Mouse (Mus musculus) CH12.LX (cell line): ENCODE measurements around the gene Slc28a1. TPM values are rescaled to one million over a fixed set of nuclear protein-coding genes. Genes with fewer than 3 reads are reported as not detected.

Experiments
- DNase-seq: peaks from one replicate; pipeline ENCODE4 v3.0.0-alpha.2; 2013; ENCODE audit errors: extremely low read depth
- H3K27ac ChIP-seq: 2 replicates; pipeline ENCODE4 v1.5.1; 2012; ENCODE audit warnings: low read depth, mild to moderate bottlenecking, control low read depth, moderate library complexity; ENCODE audit not compliant: insufficient read depth
- H3K27me3 ChIP-seq: replicated peaks from 2 replicates; pipeline ENCODE3; 2012; ENCODE audit warnings: inconsistent platforms
- H3K36me3 ChIP-seq, 2 experiments: replicated peaks in 1 of 2; 2 replicates each; pipeline versions ENCODE3 to v1.6.1; 2012; ENCODE audit warnings: inconsistent platforms in 1 of 2, low read length in 1 of 2, mild to moderate bottlenecking in 1 of 2, mixed read lengths in 1 of 2, moderate library complexity in 1 of 2; ENCODE audit not compliant: control insufficient read depth in 1 of 2, insufficient read depth in 1 of 2
- H3K4me1 ChIP-seq, 2 experiments: 2 replicates each; pipeline ENCODE4 v1.6.1; 2012; ENCODE audit warnings: inconsistent platforms in 1 of 2, moderate library complexity in 1 of 2; ENCODE audit not compliant: insufficient read depth in 2 of 2, control insufficient read depth in 1 of 2
- H3K4me2 ChIP-seq: 2 replicates; pipeline ENCODE4 v1.6.1; 2012; ENCODE audit warnings: low read depth, mild to moderate bottlenecking, control low read depth; ENCODE audit not compliant: poor library complexity, insufficient read depth, severe bottlenecking
- H3K4me3 ChIP-seq, 3 experiments: fragments of 150-350 bp in 1 of 3; sonication (generic) in 1 of 3; replicated peaks in 1 of 3; 2 replicates each; pipeline versions ENCODE3 to v1.5.1; 2011 to 2012; ENCODE audit warnings: low read depth in 2 of 3, low read length in 2 of 3, mild to moderate bottlenecking in 2 of 3, moderate library complexity in 2 of 3, control low read depth in 1 of 3, improper control_type of control experiment in 1 of 3, inconsistent platforms in 1 of 3, mixed read lengths in 1 of 3; ENCODE audit not compliant: poor library complexity in 1 of 3
- H3K79me2 ChIP-seq: replicated peaks from 2 replicates; pipeline ENCODE4 v1.6.1; 2012; ENCODE audit warnings: mild to moderate bottlenecking, moderate library complexity; ENCODE audit not compliant: control insufficient read depth, poor library complexity, insufficient read depth, severe bottlenecking; ENCODE audit errors: extremely low read depth
- H3K9ac ChIP-seq: 2 replicates; pipeline ENCODE4 v1.6.1; 2012; ENCODE audit warnings: low read depth, mild to moderate bottlenecking, control low read depth, moderate library complexity; ENCODE audit not compliant: insufficient read depth
- H3K9me3 ChIP-seq: replicated peaks from 2 replicates; pipeline ENCODE3; 2012; ENCODE audit warnings: low read length, inconsistent platforms, mixed read lengths
- BHLHE40 ChIP-seq: IDR thresholded peaks from 2 replicates; pipeline ENCODE4 v1.6.1; 2011; ENCODE audit warnings: mild to moderate bottlenecking, low read depth, low read length, improper control_type of control experiment
- CHD1 ChIP-seq: IDR thresholded peaks from 2 replicates; pipeline ENCODE4 v1.6.1; 2012; ENCODE audit warnings: low read depth, low read length, improper control_type of control experiment, inconsistent platforms
- CHD2 ChIP-seq: IDR thresholded peaks from 2 replicates; pipeline ENCODE4 v1.6.1; 2011; ENCODE audit warnings: low read length, improper control_type of control experiment
- CTCF ChIP-seq, 2 experiments: IDR thresholded peaks in 1 of 2; conservative IDR thresholded peaks in 1 of 2; 2 replicates each; pipeline ENCODE4 v1.5.1; 2011 to 2012; ENCODE audit warnings: low read depth in 2 of 2, low read length in 2 of 2, improper control_type of control experiment in 1 of 2, inconsistent platforms in 1 of 2, mild to moderate bottlenecking in 1 of 2, moderate library complexity in 1 of 2
- E2F4 ChIP-seq: IDR thresholded peaks from 2 replicates; pipeline ENCODE4 v1.6.1; 2011; ENCODE audit warnings: low read depth, low read length, improper control_type of control experiment; ENCODE audit not compliant: insufficient replicate concordance
- ELF1 ChIP-seq: IDR thresholded peaks from 2 replicates; pipeline ENCODE4 v1.6.1; 2014; ENCODE audit warnings: low read depth, mild to moderate bottlenecking, inconsistent platforms, low read length, improper control_type of control experiment
- EP300 ChIP-seq: IDR thresholded peaks from 2 replicates; pipeline ENCODE4 v1.6.1; 2011; ENCODE audit warnings: low read length, improper control_type of control experiment
- HCFC1 ChIP-seq: IDR thresholded peaks from 2 replicates; pipeline ENCODE4 v1.6.1; 2012; ENCODE audit warnings: low read depth, mild to moderate bottlenecking, inconsistent platforms, low read length, improper control_type of control experiment
- JUN ChIP-seq: IDR thresholded peaks from 2 replicates; pipeline ENCODE4 v1.6.1; 2011; ENCODE audit warnings: low read depth, mild to moderate bottlenecking, low read length, improper control_type of control experiment, moderate library complexity; ENCODE audit not compliant: insufficient read depth
- JUND ChIP-seq: conservative IDR thresholded peaks from 2 replicates; pipeline ENCODE4 v1.6.1; 2011; ENCODE audit warnings: low read depth, low read length, improper control_type of control experiment
- KAT2A ChIP-seq: IDR thresholded peaks from 2 replicates; pipeline ENCODE4 v1.6.1; 2012; ENCODE audit warnings: low read length, improper control_type of control experiment, inconsistent platforms; ENCODE audit not compliant: insufficient replicate concordance
- MAFK ChIP-seq: IDR thresholded peaks from 2 replicates; pipeline ENCODE4 v1.6.1; 2011; ENCODE audit warnings: low read length, improper control_type of control experiment; ENCODE audit not compliant: insufficient replicate concordance
- MAX ChIP-seq: IDR thresholded peaks from 2 replicates; pipeline ENCODE4 v1.6.1; 2011; ENCODE audit warnings: low read length, improper control_type of control experiment
- MAZ ChIP-seq: IDR thresholded peaks from 2 replicates; pipeline ENCODE4 v1.6.1; 2012; ENCODE audit warnings: low read depth, mild to moderate bottlenecking, inconsistent platforms, low read length, improper control_type of control experiment, moderate library complexity
- MEF2A ChIP-seq: IDR thresholded peaks from 2 replicates; pipeline ENCODE4 v1.6.1; 2014; ENCODE audit warnings: low read depth, mild to moderate bottlenecking, inconsistent platforms, low read length, improper control_type of control experiment, borderline replicate concordance
- MXI1 ChIP-seq: IDR thresholded peaks from 2 replicates; pipeline ENCODE4 v1.6.1; 2011; ENCODE audit warnings: mild to moderate bottlenecking, low read depth, low read length, improper control_type of control experiment
- NELFE ChIP-seq: IDR thresholded peaks from 2 replicates; pipeline ENCODE4 v1.6.1; 2011; ENCODE audit warnings: low read depth, low read length, improper control_type of control experiment
- NRF1 ChIP-seq: IDR thresholded peaks from 2 replicates; pipeline ENCODE4 v1.6.1; 2014; ENCODE audit warnings: low read depth, mild to moderate bottlenecking, inconsistent platforms, low read length, improper control_type of control experiment, moderate library complexity
- PAX5 ChIP-seq: IDR thresholded peaks from 2 replicates; pipeline ENCODE4 v1.6.1; 2012; ENCODE audit warnings: low read length, inconsistent platforms, mixed read lengths
- POLR2A ChIP-seq: IDR thresholded peaks from 2 replicates; pipeline ENCODE4 v1.6.1; 2011; ENCODE audit warnings: low read depth, mild to moderate bottlenecking, improper control_type of control experiment, low read length
- POLR2AphosphoS2 ChIP-seq: IDR thresholded peaks from 2 replicates; pipeline ENCODE4 v1.6.1; 2011; ENCODE audit warnings: low read depth, low read length, improper control_type of control experiment
- RAD21 ChIP-seq: IDR thresholded peaks from 2 replicates; pipeline ENCODE4 v1.6.1; 2011; ENCODE audit warnings: low read depth, mild to moderate bottlenecking, low read length, improper control_type of control experiment, moderate library complexity
- RCOR1 ChIP-seq: conservative IDR thresholded peaks from 2 replicates; pipeline ENCODE4 v1.6.1; 2012; ENCODE audit warnings: low read depth, mild to moderate bottlenecking, inconsistent platforms, low read length, improper control_type of control experiment
- SMC3 ChIP-seq: IDR thresholded peaks from 2 replicates; pipeline ENCODE4 v1.6.1; 2011; ENCODE audit warnings: low read depth, low read length, improper control_type of control experiment
- TBP ChIP-seq: conservative IDR thresholded peaks from 2 replicates; pipeline ENCODE4 v1.6.1; 2011; ENCODE audit warnings: low read depth, low read length, improper control_type of control experiment
- TCF12 ChIP-seq: IDR thresholded peaks from 2 replicates; pipeline ENCODE4 v1.6.1; 2014; ENCODE audit warnings: low read depth, mild to moderate bottlenecking, inconsistent platforms, low read length, improper control_type of control experiment
- UBTF ChIP-seq: IDR thresholded peaks from 2 replicates; pipeline ENCODE4 v1.6.1; 2012; ENCODE audit warnings: low read depth, mild to moderate bottlenecking, inconsistent platforms, low read length, improper control_type of control experiment, moderate library complexity
- USF1 ChIP-seq: IDR thresholded peaks from 2 replicates; pipeline ENCODE4 v1.6.1; 2014; ENCODE audit warnings: low read depth, mild to moderate bottlenecking, inconsistent platforms, low read length, improper control_type of control experiment
- USF2 ChIP-seq: conservative IDR thresholded peaks from 2 replicates; pipeline ENCODE4 v1.6.1; 2011; ENCODE audit warnings: low read depth, low read length, improper control_type of control experiment
- ZC3H11A ChIP-seq: IDR thresholded peaks from 2 replicates; pipeline ENCODE4 v1.6.1; 2012; ENCODE audit warnings: low read depth, mild to moderate bottlenecking, inconsistent platforms, low read length, improper control_type of control experiment
- ZKSCAN1 ChIP-seq: IDR thresholded peaks from 2 replicates; pipeline ENCODE4 v1.6.1; 2012; ENCODE audit warnings: low read depth, inconsistent platforms, low read length, improper control_type of control experiment, borderline replicate concordance
- ZMIZ1 ChIP-seq: IDR thresholded peaks from 2 replicates; pipeline ENCODE4 v1.6.1; 2012; ENCODE audit warnings: low read depth, mild to moderate bottlenecking, inconsistent platforms, low read length, improper control_type of control experiment
- ZNF384 ChIP-seq: IDR thresholded peaks from 2 replicates; pipeline ENCODE4 v1.6.1; 2012; ENCODE audit warnings: low read depth, low read length, improper control_type of control experiment, inconsistent platforms
- dilution Hi-C: fragments of 300-500 bp; cut with MboI; formaldehyde crosslinking; loops from 2 replicates; pipeline ENCODE4 v1.14.3; 2020; ENCODE audit warnings: low sequenced_read_pairs; ENCODE audit not compliant: extremely low pct_unique_long_range_greater_than_20kb, extremely low pct_ligation_motif_present
- in situ Hi-C: fragments of 300-500 bp; cut with MboI; formaldehyde crosslinking; loops from 3 replicates; pipeline ENCODE4 v1.14.3; 2019; ENCODE audit warnings: low sequenced_read_pairs, low pct_ligation_motif_present, low pct_unique_long_range_greater_than_20kb, mixed read lengths
- polyA plus RNA-seq: library from polyadenylated mRNA; unstranded; fragments of >175 nt; gene quantifications from 2 replicates; pipeline ENCODE4 v1.2.1, GENCODE M21; 2012; ENCODE audit warnings: low read depth; ENCODE audit not compliant: insufficient read length
- total RNA-seq, 2 experiments: library from RNA; depleted of rRNA; stranded (reverse); fragments of 300-350 nt in 1 of 2; fragments of >200 nt in 1 of 2; gene quantifications; 2 replicates each; pipeline ENCODE4 v1.2.3; 2012 to 2014

Gene Slc28a1
- total and polyA plus RNA-seq, 3 experiments = 0.04 to 0.13 TPM; not detected in 1

- Histone ChIP-seq H3K9ac (no peak overlapping the region), H3K36me3 (no peaks in the 10 kb centered on the region), H3K27me3 (no peaks in the 10 kb centered on the region), H3K4me1 (peaks cover 0 to 26% of the 10 kb centered on the region in 2 experiments; a peak in 3 of 4 replicates), H3K4me2 (no peak overlapping the region), H3K9me3 (no peaks in the 10 kb centered on the region), H3K27ac (no peak overlapping the region), H3K79me2 (no peaks in the 10 kb centered on the region), H3K4me3 (no peak overlapping the region)
- TF ChIP-seq POLR2AphosphoS2 = no peak
- peak; percentile 54 for TF ChIP-seq RAD21
- peak; percentile 63 for TF ChIP-seq SMC3
- TF ChIP-seq CTCF (conservative IDR thresholded peaks at IDR 0.05 in 1 of 2, IDR thresholded peaks at IDR 0.05 in 1 of 2; ENCODE audit: low read depth in 2 of 2, low read length in 2 of 2) = peak; percentile 68 to 75
- dilution Hi-C loops = no loop called here
- in situ Hi-C loops = loop anchor here (10.0 to 25.0 kb wide), 3 partner anchors 153 to 424 kb away; no protein-coding TSS in a partner anchor
- peak; percentile 71 for DNase-seq
These were observed 47.1 kb downstream of the Slc28a1 start for GRCm38 (mm10) chr7:81161666-81162065.

DNA sequence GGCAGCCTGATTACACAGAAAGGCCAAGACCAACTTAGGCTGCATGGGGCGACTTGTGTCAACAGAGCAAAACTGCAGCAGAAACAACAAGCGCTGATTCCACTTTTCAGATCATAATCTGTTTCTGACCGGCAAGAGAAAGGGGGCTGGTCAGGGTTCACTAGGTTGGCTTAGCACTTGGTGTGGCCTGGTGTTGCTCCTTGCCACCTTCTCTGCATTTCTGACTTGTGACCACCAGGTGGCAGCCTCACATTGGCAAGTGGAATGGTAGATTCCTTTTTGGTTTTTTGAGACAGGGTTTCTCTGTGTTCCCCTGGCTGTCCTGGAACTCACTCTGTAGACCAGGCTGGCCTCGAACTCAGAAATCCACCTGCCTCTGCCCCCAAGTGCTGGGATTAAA lies 47.7 kb downstream of the Slc28a1 start:
- Histone ChIP-seq H3K27me3 (no peaks in the 10 kb centered on the region), H3K79me2 (no peaks in the 10 kb centered on the region), H3K36me3 (no peaks in the 10 kb centered on the region), H3K4me3 (no peak overlapping the region), H3K27ac (no peak overlapping the region), H3K9me3 (no peaks in the 10 kb centered on the region), H3K9ac (no peak overlapping the region), H3K4me2 (no peak overlapping the region), H3K4me1 (peaks cover 0 to 24% of the 10 kb centered on the region in 2 experiments; a peak in 3 of 4 replicates)
- dilution Hi-C loops (no loop called here), in situ Hi-C loops (loop anchor here (10.0 to 25.0 kb wide), 3 partner anchors 152 to 425 kb away; no protein-coding TSS in a partner anchor)
- peak; percentile 86 for DNase-seq
- TF ChIP-seq CTCF (conservative IDR thresholded peaks at IDR 0.05 in 1 of 2, IDR thresholded peaks at IDR 0.05 in 1 of 2; ENCODE audit: low read depth in 2 of 2, low read length in 2 of 2) (peak; percentile 39 to 83), ELF1 (no peak), KAT2A (no peak), ZC3H11A (peak; percentile 70), RCOR1 (no peak), SMC3 (peak; percentile 84), CHD1 (no peak), MAX (no peak), JUN (no peak), ZKSCAN1 (no peak), USF2 (no peak), NELFE (0 out of 2 replicates have a peak, but pooled peaks have one; percentile 20), UBTF (no peak), ZMIZ1 (no peak), USF1 (no peak), MAZ (no peak), CHD2 (no peak), EP300 (no peak), POLR2AphosphoS2 (no peak), POLR2A (no peak), MEF2A (0 out of 2 replicates have a peak, but pooled peaks have one; percentile 21), TCF12 (no peak), NRF1 (peak; percentile 20; the same call in 1 of the 2 replicates), E2F4 (no peak), JUND (no peak), MXI1 (peak; percentile 17; the same call in 1 of the 2 replicates), MAFK (no peak), PAX5 (no peak), BHLHE40 (no peak), TBP (no peak), HCFC1 (no peak), ZNF384 (no peak)
